Mouse (Mus musculus): Measurements from ENCODE around the gene Stra6. TPM values are rescaled to one million over a fixed set of nuclear protein-coding genes. Genes with fewer than 3 reads are reported as not detected.

The Stra6 gene
- total RNA-seq, 2 experiments from 2014 or later: not detected

DNA sequence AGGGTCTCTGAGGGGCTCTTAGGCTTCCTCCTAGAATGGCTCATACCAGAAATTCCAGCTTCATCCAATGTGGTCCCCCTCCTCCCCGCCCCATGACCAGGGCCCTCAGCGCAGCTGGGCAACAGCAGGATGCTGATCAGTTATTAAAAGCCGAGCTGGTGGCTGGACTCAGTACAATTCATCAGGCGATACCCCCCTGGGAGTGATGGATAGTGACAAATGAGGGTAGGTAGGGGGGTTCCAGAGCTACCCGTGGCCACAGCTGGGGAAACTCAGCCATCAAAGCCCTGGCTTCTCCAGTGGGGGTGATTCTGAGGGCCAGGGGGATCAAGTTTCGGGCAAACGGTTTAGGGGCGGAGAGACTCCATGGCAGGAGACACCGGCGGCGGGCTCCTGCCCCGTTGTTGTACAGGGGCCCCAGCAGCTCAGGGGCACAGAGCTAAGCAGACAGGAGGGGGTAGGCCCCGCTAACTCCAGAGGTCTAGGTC lies 65.4 kb downstream of the Stra6 start:
- no peak for ATAC-seq (ENCODE audit: poor library complexity, severe bottlenecking)

- no peak for ATAC-seq (ENCODE audit: poor library complexity, severe bottlenecking)
Measured at GRCm38 (mm10) chr9:58129508-58129907, 65.9 kb downstream of the Stra6 start.

GRCm38 (mm10) chr9:58130909-58131308 lies 67.3 kb downstream of the Stra6 start:
- ATAC-seq (ENCODE audit: poor library complexity, severe bottlenecking): no peak

- ATAC-seq (ENCODE audit: poor library complexity, severe bottlenecking): no peak
Measured at GRCm38 (mm10) chr9:58131735-58132134, 68.1 kb downstream of the Stra6 start.

GRCm38 (mm10) chr9:58133893-58134884 lies 70.6 kb downstream of the Stra6 start:
- no peak for ATAC-seq (ENCODE audit: poor library complexity, severe bottlenecking)

- ATAC-seq (ENCODE audit: poor library complexity, severe bottlenecking): no peak
Measured at GRCm38 (mm10) chr9:58134906-58135305, 71.3 kb downstream of the Stra6 start.

- no peak for ATAC-seq (ENCODE audit: poor library complexity, severe bottlenecking)
Measured at GRCm38 (mm10) chr9:58135921-58136321, 72.3 kb downstream of the Stra6 start.

GRCm38 (mm10) chr9:58139947-58140346 lies 76.4 kb downstream of the Stra6 start:
- ATAC-seq (ENCODE audit: poor library complexity, severe bottlenecking): no peak

- no peak for ATAC-seq (ENCODE audit: poor library complexity, severe bottlenecking)
Measured at GRCm38 (mm10) chr9:58143419-58143818, 79.8 kb downstream of the Stra6 start.

- ATAC-seq (ENCODE audit: poor library complexity, severe bottlenecking): no peak
Measured at GRCm38 (mm10) chr9:58144664-58145063, 81.1 kb downstream of the Stra6 start.

- ATAC-seq (ENCODE audit: poor library complexity, severe bottlenecking): no peak
Measured at GRCm38 (mm10) chr9:58145417-58145816, 81.8 kb downstream of the Stra6 start.

GRCm38 (mm10) chr9:58148806-58149205 lies 85.2 kb downstream of the Stra6 start:
- no peak for ATAC-seq (ENCODE audit: poor library complexity, severe bottlenecking)

DNA sequence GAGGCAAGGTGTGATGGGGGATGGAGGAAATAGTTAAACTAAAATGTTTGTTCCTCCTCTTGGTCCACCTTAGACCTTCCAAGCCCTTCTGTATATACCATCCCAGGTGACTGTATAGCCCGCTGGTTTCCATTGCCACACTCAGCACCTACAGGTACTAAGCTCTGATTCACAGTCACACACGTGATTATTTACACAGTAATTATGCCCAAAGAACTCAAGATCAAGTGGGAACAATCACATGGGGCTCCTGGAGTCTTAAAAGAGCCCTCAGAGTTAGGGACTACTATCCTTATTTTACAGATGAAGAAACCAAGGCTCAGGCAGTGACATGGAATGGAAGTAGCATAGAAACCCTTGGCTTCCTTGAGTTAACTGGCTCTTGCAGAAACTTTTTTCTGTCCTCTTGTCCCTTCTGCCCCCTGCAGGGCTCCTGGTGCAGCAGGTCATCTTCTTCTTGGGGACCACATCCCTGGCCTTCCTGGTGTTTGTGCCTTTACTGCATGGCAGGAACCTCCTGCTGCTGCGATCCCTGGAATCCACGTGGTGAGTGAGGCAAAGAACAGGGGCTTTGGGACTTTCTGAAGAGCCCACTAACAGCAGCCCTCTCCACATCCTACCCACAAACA lies 87.3 kb downstream of the Stra6 start:
- no peak for ATAC-seq (ENCODE audit: poor library complexity, severe bottlenecking)

DNA sequence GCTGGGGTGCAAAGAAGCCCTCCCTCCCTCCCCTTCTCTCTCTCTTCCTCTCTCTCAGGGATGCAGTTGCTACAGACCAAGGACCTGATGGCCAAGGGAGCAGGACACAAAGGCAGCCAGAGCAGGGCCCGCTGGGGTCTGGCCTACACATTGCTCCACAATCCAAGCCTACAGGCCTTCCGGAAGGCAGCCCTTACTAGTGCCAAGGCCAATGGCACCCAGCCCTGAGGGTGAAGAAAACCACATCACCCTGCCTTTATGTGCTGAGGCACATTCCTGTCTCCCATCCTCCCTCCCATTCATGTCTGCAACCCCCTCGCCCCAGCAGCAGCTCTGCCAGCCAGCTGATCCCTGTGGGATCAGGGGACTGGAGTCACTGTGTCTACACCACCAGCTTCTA lies 89.5 kb downstream of the Stra6 start:
- ATAC-seq (ENCODE audit: poor library complexity, severe bottlenecking): no peak

GRCm38 (mm10) chr9:58155366-58155765 lies 91.8 kb downstream of the Stra6 start:
- no peak for ATAC-seq (ENCODE audit: poor library complexity, severe bottlenecking)

GRCm38 (mm10) chr9:58156819-58157560 lies 93.4 kb downstream of the Stra6 start:
- no peak for ATAC-seq (ENCODE audit: poor library complexity, severe bottlenecking)

DNA sequence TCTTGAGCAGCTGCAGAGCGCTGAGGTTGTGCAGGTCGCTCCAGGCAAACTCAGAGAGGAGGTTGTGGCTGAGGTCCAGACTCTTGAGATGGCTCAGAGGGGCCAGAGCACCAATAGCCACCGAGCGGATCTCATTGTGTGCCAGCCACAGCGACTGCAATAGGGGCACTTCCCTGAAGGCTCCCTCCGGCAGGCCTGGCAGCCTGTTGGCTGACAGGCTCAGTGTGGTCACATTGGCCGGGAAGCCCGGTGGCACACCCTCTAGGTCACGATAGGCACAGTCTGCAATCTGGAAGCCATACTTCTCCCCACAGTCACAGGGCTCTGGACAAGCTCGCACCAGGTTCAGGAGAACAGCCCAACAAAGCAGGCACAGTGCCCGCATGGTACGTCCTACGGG lies 94.2 kb downstream of the Stra6 start:
- no peak for ATAC-seq (ENCODE audit: poor library complexity, severe bottlenecking)

- no peak for ATAC-seq (ENCODE audit: poor library complexity, severe bottlenecking)
Measured at GRCm38 (mm10) chr9:58158541-58159311, 95.1 kb downstream of the Stra6 start.

DNA sequence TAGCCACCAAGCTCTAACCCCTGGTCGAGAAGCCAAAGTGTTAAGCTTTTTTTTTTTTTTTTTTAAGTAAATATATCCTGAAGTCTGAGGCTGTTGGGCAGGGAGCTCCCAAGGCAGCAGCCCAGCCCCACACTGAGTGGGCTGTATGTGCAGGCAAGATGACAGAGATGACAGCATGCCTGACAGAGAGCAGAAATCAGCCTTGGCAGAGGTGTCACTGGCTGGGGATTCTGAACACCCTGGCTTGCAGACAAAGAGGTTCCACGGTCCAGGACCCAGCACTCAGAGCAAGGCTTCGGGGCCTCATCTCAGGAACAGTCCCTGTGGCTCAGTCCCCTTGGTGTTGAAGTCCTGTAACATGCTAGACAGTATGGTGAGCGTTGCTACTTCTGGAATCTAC lies 96.3 kb downstream of the Stra6 start:
- no peak for ATAC-seq (ENCODE audit: poor library complexity, severe bottlenecking)

GRCm38 (mm10) chr9:58160315-58160714 lies 96.7 kb downstream of the Stra6 start:
- no peak for ATAC-seq (ENCODE audit: poor library complexity, severe bottlenecking)
